Mouse (Mus musculus): ENCODE measurements around the gene Nbea. TPM values are rescaled to one million over a fixed set of nuclear protein-coding genes. Genes with fewer than 3 reads are reported as not detected.

Nbea gene
- total RNA-seq, 1 experiment, result 9.1 TPM

DNA sequence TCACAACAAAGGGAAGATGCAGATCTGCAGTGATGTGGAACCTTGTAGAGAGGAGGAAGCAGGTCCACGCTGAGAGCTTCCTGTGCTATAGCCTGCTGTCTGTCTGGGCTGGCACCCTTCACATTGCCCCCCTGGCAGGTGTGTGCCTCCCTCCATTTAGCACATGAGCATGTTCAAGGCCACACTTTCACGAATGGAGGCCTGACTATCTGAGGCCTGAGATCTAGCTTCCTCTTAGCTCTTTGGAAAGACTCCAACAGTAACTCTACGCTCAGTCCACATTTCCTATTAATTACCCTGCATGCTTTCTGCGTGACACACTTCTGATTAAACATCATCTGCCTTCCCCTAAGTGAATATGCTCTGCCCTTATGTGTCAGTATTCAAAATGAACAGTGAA is 490.4 kb downstream of the Nbea start:
- Histone ChIP-seq H3K27ac (ENCODE audit: insufficient read depth, low read depth, low read length, poor library complexity, severe bottlenecking) (no peak overlapping the region), H3K9ac (ENCODE audit: insufficient read depth, low read depth, low read length, poor library complexity, severe bottlenecking) (no peak overlapping the region), H3K9me3 (ENCODE audit: control insufficient read depth, insufficient read depth, low read depth, low read length) (no peaks in the 10 kb centered on the region), H3K36me3 (ENCODE audit: control insufficient read depth, insufficient read depth, low read length, poor library complexity, severe bottlenecking) (no peaks in the 10 kb centered on the region), H3K4me1 (ENCODE audit: control insufficient read depth in 2 of 2, insufficient read depth in 2 of 2, low read length in 2 of 2, poor library complexity in 1 of 2) (peaks cover 0 to 3% of the 10 kb centered on the region in 2 experiments; a peak in 1 of 4 replicates), H3K4me3 (ENCODE audit: insufficient read depth in 1 of 2, low read depth in 1 of 2, low read length in 2 of 2, poor library complexity in 1 of 2, severe bottlenecking in 1 of 2) (no peak overlapping the region)
- in situ Hi-C loops (cut with MboI; ENCODE audit: low sequenced_read_pairs in 2 of 2, unreplicated experiment in 2 of 2), result no loop called here
- DNase-seq (ENCODE audit: low read depth, low spot score), result no peak
- TF ChIP-seq MAFK (IDR thresholded peaks at IDR 0.05; ENCODE audit: insufficient read depth, low read depth, low read length), result no peak

GRCm38 (mm10) chr3:55688098-55688497 is 495.4 kb downstream of the Nbea start:
- Histone ChIP-seq H3K4me1 (ENCODE audit: control insufficient read depth in 2 of 2, insufficient read depth in 2 of 2, low read length in 2 of 2, poor library complexity in 1 of 2) (peaks cover 0 to 2% of the 10 kb centered on the region in 2 experiments; a peak in 1 of 4 replicates), H3K27ac (ENCODE audit: insufficient read depth, low read depth, low read length, poor library complexity, severe bottlenecking) (no peak overlapping the region), H3K36me3 (ENCODE audit: control insufficient read depth, insufficient read depth, low read length, poor library complexity, severe bottlenecking) (no peaks in the 10 kb centered on the region), H3K9me3 (ENCODE audit: control insufficient read depth, insufficient read depth, low read depth, low read length) (no peaks in the 10 kb centered on the region), H3K9ac (ENCODE audit: insufficient read depth, low read depth, low read length, poor library complexity, severe bottlenecking) (no peak overlapping the region), H3K4me3 (ENCODE audit: insufficient read depth in 1 of 2, low read depth in 1 of 2, low read length in 2 of 2, poor library complexity in 1 of 2, severe bottlenecking in 1 of 2) (no peak overlapping the region)
- no peak for DNase-seq (ENCODE audit: low read depth, low spot score)
- in situ Hi-C loops (cut with MboI; ENCODE audit: low sequenced_read_pairs in 2 of 2, unreplicated experiment in 2 of 2), result no loop called here
- no peak for TF ChIP-seq MAFK (IDR thresholded peaks at IDR 0.05; ENCODE audit: insufficient read depth, low read depth, low read length)
- no peak for TF ChIP-seq ZC3H11A (IDR thresholded peaks at IDR 0.05; ENCODE audit: borderline replicate concordance, low read depth, low read length)
- TF ChIP-seq CHD2 (IDR thresholded peaks at IDR 0.05; ENCODE audit: low read depth, low read length), result no peak
- no peak for TF ChIP-seq ZNF384 (IDR thresholded peaks at IDR 0.05; ENCODE audit: low read depth, low read length)
- TF ChIP-seq HCFC1 (IDR thresholded peaks at IDR 0.05; ENCODE audit: borderline replicate concordance, insufficient read depth, low read length), result no peak

- TF ChIP-seq HCFC1 (IDR thresholded peaks at IDR 0.05; ENCODE audit: borderline replicate concordance, insufficient read depth, low read length) (no peak), MAFK (IDR thresholded peaks at IDR 0.05; ENCODE audit: insufficient read depth, low read depth, low read length) (no peak), CHD2 (IDR thresholded peaks at IDR 0.05; ENCODE audit: low read depth, low read length) (no peak), ZNF384 (IDR thresholded peaks at IDR 0.05; ENCODE audit: low read depth, low read length) (no peak), ZC3H11A (IDR thresholded peaks at IDR 0.05; ENCODE audit: borderline replicate concordance, low read depth, low read length) (no peak)
- in situ Hi-C loops (cut with MboI; ENCODE audit: low sequenced_read_pairs in 2 of 2, unreplicated experiment in 2 of 2), result no loop called here
- no peaks in the 10 kb centered on the region for H3K9me3 ChIP-seq (ENCODE audit: control insufficient read depth, insufficient read depth, low read depth, low read length)
- no peak overlapping the region for H3K4me3 ChIP-seq (ENCODE audit: insufficient read depth in 1 of 2, low read depth in 1 of 2, low read length in 2 of 2, poor library complexity in 1 of 2, severe bottlenecking in 1 of 2)
- no peaks in the 10 kb centered on the region for H3K36me3 ChIP-seq (ENCODE audit: control insufficient read depth, insufficient read depth, low read length, poor library complexity, severe bottlenecking)
- no peak for DNase-seq (ENCODE audit: low read depth, low spot score)
- no peak overlapping the region for H3K9ac ChIP-seq (ENCODE audit: insufficient read depth, low read depth, low read length, poor library complexity, severe bottlenecking)
- H3K27ac ChIP-seq (ENCODE audit: insufficient read depth, low read depth, low read length, poor library complexity, severe bottlenecking), result no peak overlapping the region
- peaks cover 0 to 2% of the 10 kb centered on the region in 2 experiments; a peak in 1 of 4 replicates for H3K4me1 ChIP-seq (ENCODE audit: control insufficient read depth in 2 of 2, insufficient read depth in 2 of 2, low read length in 2 of 2, poor library complexity in 1 of 2)
These were observed 496.5 kb downstream of the Nbea start for GRCm38 (mm10) chr3:55686993-55687392.

DNA sequence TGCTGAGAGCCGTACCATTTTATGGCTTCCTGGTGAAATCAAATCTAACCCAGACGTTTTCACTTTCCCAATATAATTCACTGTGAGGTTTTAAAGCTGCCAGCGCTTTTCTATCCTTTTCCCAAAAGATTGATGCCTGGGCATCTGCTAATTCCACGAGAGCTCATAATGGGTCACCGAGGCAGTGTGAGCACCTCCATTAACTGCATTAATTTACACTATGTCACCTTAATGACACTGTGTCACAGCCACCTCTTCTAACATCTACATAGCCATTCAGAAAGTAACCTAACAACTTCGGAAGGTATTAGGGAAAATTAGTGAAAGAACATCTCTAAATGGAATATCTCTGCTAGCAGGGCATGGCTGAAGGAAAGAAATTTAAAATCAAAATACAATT is 497.9 kb downstream of the Nbea start:
- no peak overlapping the region for H3K27ac ChIP-seq (ENCODE audit: insufficient read depth, low read depth, low read length, poor library complexity, severe bottlenecking)
- no peak overlapping the region for H3K4me3 ChIP-seq (ENCODE audit: insufficient read depth in 1 of 2, low read depth in 1 of 2, low read length in 2 of 2, poor library complexity in 1 of 2, severe bottlenecking in 1 of 2)
- no peak for DNase-seq (ENCODE audit: low read depth, low spot score)
- no peaks in the 10 kb centered on the region for H3K36me3 ChIP-seq (ENCODE audit: control insufficient read depth, insufficient read depth, low read length, poor library complexity, severe bottlenecking)
- peaks cover 0 to 2% of the 10 kb centered on the region in 2 experiments; a peak in 1 of 4 replicates for H3K4me1 ChIP-seq (ENCODE audit: control insufficient read depth in 2 of 2, insufficient read depth in 2 of 2, low read length in 2 of 2, poor library complexity in 1 of 2)
- H3K9me3 ChIP-seq (ENCODE audit: control insufficient read depth, insufficient read depth, low read depth, low read length), result no peaks in the 10 kb centered on the region
- H3K9ac ChIP-seq (ENCODE audit: insufficient read depth, low read depth, low read length, poor library complexity, severe bottlenecking), result no peak overlapping the region
- TF ChIP-seq ZNF384 (IDR thresholded peaks at IDR 0.05; ENCODE audit: low read depth, low read length) (no peak), MAFK (IDR thresholded peaks at IDR 0.05; ENCODE audit: insufficient read depth, low read depth, low read length) (no peak), ZC3H11A (IDR thresholded peaks at IDR 0.05; ENCODE audit: borderline replicate concordance, low read depth, low read length) (no peak), HCFC1 (IDR thresholded peaks at IDR 0.05; ENCODE audit: borderline replicate concordance, insufficient read depth, low read length) (no peak), CHD2 (IDR thresholded peaks at IDR 0.05; ENCODE audit: low read depth, low read length) (no peak)
- in situ Hi-C loops (cut with MboI; ENCODE audit: low sequenced_read_pairs in 2 of 2, unreplicated experiment in 2 of 2), result no loop called here

DNA sequence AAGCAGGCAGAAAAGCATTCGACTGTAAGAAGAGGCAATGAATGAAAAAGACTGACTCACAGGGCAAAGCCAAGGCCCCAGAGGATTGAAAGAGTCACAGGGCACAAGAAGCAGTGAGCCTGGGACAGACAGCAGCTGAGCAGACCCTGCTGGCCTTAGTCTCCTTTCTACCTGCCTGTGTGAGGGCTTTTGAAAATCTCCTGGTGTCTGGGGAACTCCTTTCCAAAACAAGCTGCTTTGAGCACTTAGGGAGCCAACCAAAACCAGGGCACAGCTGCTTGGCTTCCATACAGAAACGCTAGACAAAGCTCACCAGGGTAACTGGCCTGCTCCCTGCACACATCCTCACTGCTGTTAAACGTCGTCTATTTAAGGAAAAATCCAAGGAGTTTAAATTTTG is 498.6 kb downstream of the Nbea start:
- no peak for TF ChIP-seq ZNF384 (IDR thresholded peaks at IDR 0.05; ENCODE audit: low read depth, low read length)
- no peak for TF ChIP-seq HCFC1 (IDR thresholded peaks at IDR 0.05; ENCODE audit: borderline replicate concordance, insufficient read depth, low read length)
- no peak for TF ChIP-seq ZC3H11A (IDR thresholded peaks at IDR 0.05; ENCODE audit: borderline replicate concordance, low read depth, low read length)
- TF ChIP-seq CHD2 (IDR thresholded peaks at IDR 0.05; ENCODE audit: low read depth, low read length), result no peak
- no peak for TF ChIP-seq MAFK (IDR thresholded peaks at IDR 0.05; ENCODE audit: insufficient read depth, low read depth, low read length)
- in situ Hi-C loops (cut with MboI; ENCODE audit: low sequenced_read_pairs in 2 of 2, unreplicated experiment in 2 of 2), result no loop called here
- H3K27ac ChIP-seq (ENCODE audit: insufficient read depth, low read depth, low read length, poor library complexity, severe bottlenecking), result no peak overlapping the region
- H3K9ac ChIP-seq (ENCODE audit: insufficient read depth, low read depth, low read length, poor library complexity, severe bottlenecking), result no peak overlapping the region
- H3K4me3 ChIP-seq (ENCODE audit: insufficient read depth in 1 of 2, low read depth in 1 of 2, low read length in 2 of 2, poor library complexity in 1 of 2, severe bottlenecking in 1 of 2), result no peak overlapping the region
- peaks cover 0 to 2% of the 10 kb centered on the region in 2 experiments; a peak in 1 of 4 replicates for H3K4me1 ChIP-seq (ENCODE audit: control insufficient read depth in 2 of 2, insufficient read depth in 2 of 2, low read length in 2 of 2, poor library complexity in 1 of 2)
- no peaks in the 10 kb centered on the region for H3K36me3 ChIP-seq (ENCODE audit: control insufficient read depth, insufficient read depth, low read length, poor library complexity, severe bottlenecking)
- DNase-seq (ENCODE audit: low read depth, low spot score), result no peak
- H3K9me3 ChIP-seq (ENCODE audit: control insufficient read depth, insufficient read depth, low read depth, low read length), result no peaks in the 10 kb centered on the region

Data from ES-E14 (cell line).